Mouse (Mus musculus): Measurements from ENCODE around the gene Tmem156. TPM values are rescaled to one million over a fixed set of nuclear protein-coding genes. Genes with fewer than 3 reads are reported as not detected.

Gene Tmem156
- polyA plus RNA-seq, 1 experiment, result not detected

DNA sequence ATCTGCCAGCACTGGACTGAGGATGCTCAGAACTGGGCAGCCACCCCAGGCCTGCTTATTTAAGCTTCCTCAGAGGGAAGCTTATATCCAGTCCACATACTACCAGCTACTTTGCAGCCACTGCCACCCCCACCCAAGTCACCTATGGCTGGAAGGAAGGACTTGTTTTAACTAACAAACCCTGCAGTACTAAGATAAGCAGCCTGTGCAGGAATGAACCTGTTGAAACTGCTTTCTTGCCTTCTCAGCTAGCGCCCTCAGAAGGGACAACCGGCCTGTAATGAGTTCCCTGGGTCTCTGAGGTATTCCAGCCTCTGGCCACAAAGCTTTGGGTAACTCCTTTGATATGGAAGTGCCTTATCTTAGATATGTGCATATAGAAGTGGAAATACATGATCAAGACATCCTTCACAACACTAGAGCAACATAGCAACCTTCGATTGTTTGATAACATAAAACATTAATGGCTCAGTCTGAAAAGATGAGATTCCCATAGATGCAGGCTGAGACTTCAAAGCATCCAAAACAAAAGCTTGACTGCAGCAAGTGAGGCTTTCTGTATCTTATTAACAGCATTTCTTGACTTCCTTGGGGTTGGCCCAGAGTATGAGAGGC is 10.2 kb upstream of the Tmem156 start:
- Histone ChIP-seq H3K4me1 (ENCODE audit: control insufficient read depth, insufficient read depth, low read length) (no peaks in the 10 kb centered on the region), H3K27ac (ENCODE audit: insufficient read depth, low read length) (no peak overlapping the region), H3K27me3 (ENCODE audit: control insufficient read depth, insufficient read depth, low read length, poor library complexity, severe bottlenecking) (no peaks in the 10 kb centered on the region), H3K9me3 (replicated peaks; ENCODE audit: control insufficient read depth, insufficient read depth, low read length, poor library complexity, severe bottlenecking) (no peaks in the 10 kb centered on the region), H3K36me3 (ENCODE audit: control insufficient read depth, insufficient read depth, low read length, poor library complexity, severe bottlenecking) (no peaks in the 10 kb centered on the region), H3K9ac (ENCODE audit: low read depth, poor library complexity, severe bottlenecking) (no peak overlapping the region), H3K4me3 (ENCODE audit: low read depth, low read length) (no peak overlapping the region)
- TF ChIP-seq POLR2A (IDR thresholded peaks at IDR 0.05; ENCODE audit: insufficient read depth, low read length) (no peak), CTCF (IDR thresholded peaks at IDR 0.05; ENCODE audit: low read depth, low read length) (no peak), EP300 (IDR thresholded peaks at IDR 0.05; ENCODE audit: insufficient read depth, low read depth, low read length) (no peak)

DNA sequence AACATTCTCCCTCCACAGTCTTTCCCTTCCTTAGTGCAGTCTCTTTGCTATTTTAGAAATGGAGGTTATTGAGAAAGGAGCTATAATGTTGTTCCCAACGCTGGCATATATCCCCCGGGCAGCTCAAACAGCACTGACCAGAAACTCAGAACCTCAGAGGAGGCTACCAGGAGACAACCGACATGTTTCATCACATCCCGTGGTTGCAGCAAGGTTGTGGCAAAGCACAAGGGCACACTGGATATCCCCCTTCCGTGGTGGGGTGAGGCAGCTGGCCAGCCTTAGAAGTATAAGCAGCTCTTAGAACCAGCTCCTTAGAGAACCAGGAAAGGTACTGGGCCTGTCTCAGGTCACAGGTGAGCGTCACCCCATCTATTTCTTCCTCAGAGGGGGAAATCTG is 9.7 kb upstream of the Tmem156 start:
- Histone ChIP-seq H3K36me3 (ENCODE audit: control insufficient read depth, insufficient read depth, low read length, poor library complexity, severe bottlenecking) (no peaks in the 10 kb centered on the region), H3K4me1 (ENCODE audit: control insufficient read depth, insufficient read depth, low read length) (no peaks in the 10 kb centered on the region), H3K27ac (ENCODE audit: insufficient read depth, low read length) (no peak overlapping the region), H3K9ac (ENCODE audit: low read depth, poor library complexity, severe bottlenecking) (no peak overlapping the region), H3K4me3 (ENCODE audit: low read depth, low read length) (no peak overlapping the region), H3K27me3 (ENCODE audit: control insufficient read depth, insufficient read depth, low read length, poor library complexity, severe bottlenecking) (no peaks in the 10 kb centered on the region), H3K9me3 (replicated peaks; ENCODE audit: control insufficient read depth, insufficient read depth, low read length, poor library complexity, severe bottlenecking) (no peaks in the 10 kb centered on the region)
- TF ChIP-seq POLR2A (IDR thresholded peaks at IDR 0.05; ENCODE audit: insufficient read depth, low read length), result no peak
- TF ChIP-seq EP300 (IDR thresholded peaks at IDR 0.05; ENCODE audit: insufficient read depth, low read depth, low read length), result no peak
- TF ChIP-seq CTCF (IDR thresholded peaks at IDR 0.05; ENCODE audit: low read depth, low read length), result no peak

DNA sequence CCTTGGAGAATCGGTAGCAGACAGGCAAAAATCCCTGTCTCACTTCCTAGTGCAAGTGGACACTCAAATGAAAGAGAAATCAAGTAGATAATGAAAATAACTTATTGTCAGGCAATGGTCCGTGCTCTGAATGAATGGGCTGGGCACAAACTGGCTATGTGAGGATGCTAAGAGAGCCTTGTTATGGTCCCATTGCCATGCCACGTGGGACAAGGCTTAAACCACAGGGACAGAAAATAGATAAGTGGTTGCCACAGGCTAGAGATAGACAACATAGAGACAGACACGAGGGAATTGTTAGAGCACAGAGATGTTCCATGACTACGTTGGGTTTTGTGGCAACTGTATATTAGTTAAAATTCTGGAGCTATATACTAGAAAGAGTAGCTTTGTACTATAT is 9.3 kb upstream of the Tmem156 start:
- Histone ChIP-seq H3K4me3 (ENCODE audit: low read depth, low read length) (no peak overlapping the region), H3K4me1 (ENCODE audit: control insufficient read depth, insufficient read depth, low read length) (no peaks in the 10 kb centered on the region), H3K27ac (ENCODE audit: insufficient read depth, low read length) (no peak overlapping the region), H3K27me3 (ENCODE audit: control insufficient read depth, insufficient read depth, low read length, poor library complexity, severe bottlenecking) (no peaks in the 10 kb centered on the region), H3K9ac (ENCODE audit: low read depth, poor library complexity, severe bottlenecking) (no peak overlapping the region), H3K9me3 (replicated peaks; ENCODE audit: control insufficient read depth, insufficient read depth, low read length, poor library complexity, severe bottlenecking) (no peaks in the 10 kb centered on the region), H3K36me3 (ENCODE audit: control insufficient read depth, insufficient read depth, low read length, poor library complexity, severe bottlenecking) (no peaks in the 10 kb centered on the region)
- TF ChIP-seq POLR2A (IDR thresholded peaks at IDR 0.05; ENCODE audit: insufficient read depth, low read length), result no peak

DNA sequence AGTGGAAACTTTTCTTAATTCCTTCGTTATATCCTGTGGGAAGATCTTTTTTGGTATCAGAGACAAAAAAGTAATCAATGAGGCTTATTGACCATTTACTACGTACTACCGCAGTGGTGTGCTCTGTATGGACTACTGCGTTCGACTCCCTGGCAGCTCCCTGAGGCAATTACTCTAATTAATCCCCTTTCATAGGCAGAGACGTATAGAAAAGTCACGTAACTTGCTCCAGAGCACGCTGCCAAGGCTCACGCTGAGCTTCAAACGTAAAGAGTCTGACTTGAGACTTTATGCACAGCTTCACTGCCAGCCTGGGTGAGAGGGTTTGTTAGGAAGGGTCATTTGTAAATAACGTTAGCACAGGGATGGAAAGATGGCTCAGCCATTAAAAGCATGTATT is 8.1 kb upstream of the Tmem156 start:
- H3K4me1 ChIP-seq (ENCODE audit: control insufficient read depth, insufficient read depth, low read length), result no peaks in the 10 kb centered on the region
- H3K9me3 ChIP-seq (replicated peaks; ENCODE audit: control insufficient read depth, insufficient read depth, low read length, poor library complexity, severe bottlenecking), result no peaks in the 10 kb centered on the region; the same call in 1 of the 2 replicates
- H3K27ac ChIP-seq (ENCODE audit: insufficient read depth, low read length), result no peak overlapping the region
- TF ChIP-seq POLR2A (IDR thresholded peaks at IDR 0.05; ENCODE audit: insufficient read depth, low read length) (no peak), CTCF (IDR thresholded peaks at IDR 0.05; ENCODE audit: low read depth, low read length) (no peak), EP300 (IDR thresholded peaks at IDR 0.05; ENCODE audit: insufficient read depth, low read depth, low read length) (no peak)
- H3K36me3 ChIP-seq (ENCODE audit: control insufficient read depth, insufficient read depth, low read length, poor library complexity, severe bottlenecking), result no peaks in the 10 kb centered on the region
- no peaks in the 10 kb centered on the region for H3K27me3 ChIP-seq (ENCODE audit: control insufficient read depth, insufficient read depth, low read length, poor library complexity, severe bottlenecking)
- no peak overlapping the region for H3K4me3 ChIP-seq (ENCODE audit: low read depth, low read length)
- no peak overlapping the region for H3K9ac ChIP-seq (ENCODE audit: low read depth, poor library complexity, severe bottlenecking)

DNA sequence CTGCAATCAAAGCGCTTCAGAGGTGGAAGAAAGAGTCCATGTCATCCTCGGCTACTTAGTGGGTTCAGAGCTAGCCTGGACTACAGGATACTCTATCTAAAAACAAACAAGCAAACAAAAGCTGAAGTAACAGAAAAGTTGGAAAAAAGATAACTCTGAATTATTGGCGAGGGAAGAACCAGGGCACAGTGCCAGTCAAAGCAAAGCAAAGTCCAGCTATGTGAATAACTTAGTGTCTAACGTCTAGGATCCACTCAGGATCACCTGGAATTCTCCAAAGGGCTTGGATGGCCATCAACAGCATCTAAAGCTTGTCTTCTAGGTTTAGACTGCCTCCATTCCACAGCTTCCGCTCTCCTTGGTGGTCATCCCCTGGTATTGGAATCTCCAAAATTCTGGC is 5.5 kb upstream of the Tmem156 start:
- H3K4me1 ChIP-seq (ENCODE audit: control insufficient read depth, insufficient read depth, low read length), result no peaks in the 10 kb centered on the region
- H3K27me3 ChIP-seq (ENCODE audit: control insufficient read depth, insufficient read depth, low read length, poor library complexity, severe bottlenecking), result no peaks in the 10 kb centered on the region
- no peaks in the 10 kb centered on the region for H3K36me3 ChIP-seq (ENCODE audit: control insufficient read depth, insufficient read depth, low read length, poor library complexity, severe bottlenecking)
- TF ChIP-seq EP300 (IDR thresholded peaks at IDR 0.05; ENCODE audit: insufficient read depth, low read depth, low read length) (no peak), CTCF (IDR thresholded peaks at IDR 0.05; ENCODE audit: low read depth, low read length) (no peak), POLR2A (IDR thresholded peaks at IDR 0.05; ENCODE audit: insufficient read depth, low read length) (no peak)
- H3K4me3 ChIP-seq (ENCODE audit: low read depth, low read length), result no peak overlapping the region
- H3K9ac ChIP-seq (ENCODE audit: low read depth, poor library complexity, severe bottlenecking), result no peak overlapping the region
- H3K9me3 ChIP-seq (replicated peaks; ENCODE audit: control insufficient read depth, insufficient read depth, low read length, poor library complexity, severe bottlenecking), result no peaks in the 10 kb centered on the region; the same call in 1 of the 2 replicates
- H3K27ac ChIP-seq (ENCODE audit: insufficient read depth, low read length), result no peak overlapping the region

DNA sequence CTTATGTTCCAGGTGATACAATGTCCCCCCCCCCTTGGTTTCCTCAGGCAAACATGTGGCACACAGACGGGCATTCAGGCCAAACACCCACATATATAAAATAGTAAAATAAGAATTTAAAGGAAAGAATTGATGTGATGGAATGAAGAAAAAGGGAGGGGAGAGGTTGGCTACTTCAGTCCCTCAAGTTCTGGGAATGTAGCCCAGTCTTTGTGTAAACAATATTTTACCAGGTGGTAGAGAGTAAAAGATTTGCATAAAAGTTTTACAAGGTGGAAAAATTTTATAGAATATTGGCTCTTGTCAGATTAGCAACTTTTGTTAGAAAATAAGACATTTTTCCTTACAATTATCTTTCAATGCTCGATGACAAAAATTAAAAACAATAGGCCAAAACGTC is 4.9 kb upstream of the Tmem156 start:
- H3K36me3 ChIP-seq (ENCODE audit: control insufficient read depth, insufficient read depth, low read length, poor library complexity, severe bottlenecking), result no peaks in the 10 kb centered on the region
- H3K9ac ChIP-seq (ENCODE audit: low read depth, poor library complexity, severe bottlenecking), result no peak overlapping the region
- TF ChIP-seq POLR2A (IDR thresholded peaks at IDR 0.05; ENCODE audit: insufficient read depth, low read length) (no peak), EP300 (IDR thresholded peaks at IDR 0.05; ENCODE audit: insufficient read depth, low read depth, low read length) (no peak)
- H3K4me3 ChIP-seq (ENCODE audit: low read depth, low read length), result no peak overlapping the region
- H3K27ac ChIP-seq (ENCODE audit: insufficient read depth, low read length), result no peak overlapping the region
- no peaks in the 10 kb centered on the region for H3K4me1 ChIP-seq (ENCODE audit: control insufficient read depth, insufficient read depth, low read length)
- H3K9me3 ChIP-seq (replicated peaks; ENCODE audit: control insufficient read depth, insufficient read depth, low read length, poor library complexity, severe bottlenecking), result no peaks in the 10 kb centered on the region; the same call in 1 of the 2 replicates
- no peaks in the 10 kb centered on the region for H3K27me3 ChIP-seq (ENCODE audit: control insufficient read depth, insufficient read depth, low read length, poor library complexity, severe bottlenecking)

Data from ES-Bruce4 (cell line).